Mouse (Mus musculus) T-helper 2 cell (primary cell): Measurements from ENCODE around the gene Ablim1.

Source experiments
- in situ Hi-C: fragments of 300-600 bp; cut with MboI, MseI; formaldehyde crosslinking; loops from one replicate; pipeline ENCODE4 v1.15.1; 2025; ENCODE audit warnings: high pct_unique_total_duplicates

Gene Ablim1

DNA sequence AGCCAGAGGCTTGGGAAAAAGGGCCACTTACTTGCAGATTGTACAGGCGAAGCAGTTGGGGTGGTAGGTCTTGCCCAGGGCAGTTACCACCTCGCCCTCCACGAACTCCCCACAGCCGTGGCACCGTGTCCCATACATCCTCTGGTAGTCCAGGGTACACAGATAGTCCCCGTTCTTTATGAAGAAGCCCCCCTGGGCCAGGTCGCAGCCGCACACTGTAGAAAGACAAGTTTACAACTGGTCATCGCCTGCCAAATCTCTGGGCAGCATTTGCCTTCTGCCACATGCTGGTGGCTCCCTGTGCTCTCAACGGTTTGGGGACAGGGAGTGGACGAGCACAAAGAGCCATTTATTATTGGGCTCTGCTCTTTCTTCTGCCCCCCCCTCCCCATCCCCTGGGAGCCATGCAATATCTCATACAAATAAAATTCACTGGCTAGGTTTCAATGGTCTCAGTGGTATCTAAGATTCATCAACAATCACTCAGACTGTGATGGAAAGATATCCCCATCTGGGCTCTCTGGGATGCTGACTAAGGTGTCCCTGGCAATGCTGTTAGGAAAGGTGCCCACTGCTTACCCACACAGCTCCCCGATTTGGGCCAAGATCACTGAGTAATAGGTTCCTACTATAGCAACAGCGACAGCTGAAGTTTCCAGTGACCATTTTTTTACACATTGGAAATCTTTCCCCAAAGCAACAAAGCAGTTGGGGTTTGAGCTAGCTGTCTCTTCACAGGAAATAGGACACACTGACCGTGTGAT, 159.4 kb downstream of the Ablim1 start:
- in situ Hi-C loops = loop anchor here (25.0 kb wide), 1 partner anchor 243 kb away; no protein-coding TSS in a partner anchor

DNA sequence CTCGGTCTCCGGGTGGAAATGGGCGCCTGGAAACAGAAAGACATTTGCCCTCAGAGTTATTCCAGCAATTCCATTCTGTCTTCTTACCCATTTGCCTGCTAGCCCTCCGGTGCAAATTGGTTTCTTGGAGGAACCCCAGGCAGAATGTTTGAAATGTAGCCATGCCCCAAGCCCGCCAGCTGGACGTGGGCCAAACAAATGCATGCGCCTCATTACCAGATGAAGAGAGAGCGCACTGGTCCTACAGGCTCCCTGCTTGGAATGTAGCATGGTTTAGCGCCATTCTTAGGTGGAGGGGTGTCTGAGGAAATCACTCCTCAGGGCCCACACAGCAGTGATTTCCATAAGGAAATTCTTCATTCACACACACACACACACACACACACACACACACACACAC, 162.4 kb downstream of the Ablim1 start:
- in situ Hi-C loops = loop anchor here (5.0 to 25.0 kb wide), 2 partner anchors 185 to 240 kb away; no protein-coding TSS in a partner anchor

DNA sequence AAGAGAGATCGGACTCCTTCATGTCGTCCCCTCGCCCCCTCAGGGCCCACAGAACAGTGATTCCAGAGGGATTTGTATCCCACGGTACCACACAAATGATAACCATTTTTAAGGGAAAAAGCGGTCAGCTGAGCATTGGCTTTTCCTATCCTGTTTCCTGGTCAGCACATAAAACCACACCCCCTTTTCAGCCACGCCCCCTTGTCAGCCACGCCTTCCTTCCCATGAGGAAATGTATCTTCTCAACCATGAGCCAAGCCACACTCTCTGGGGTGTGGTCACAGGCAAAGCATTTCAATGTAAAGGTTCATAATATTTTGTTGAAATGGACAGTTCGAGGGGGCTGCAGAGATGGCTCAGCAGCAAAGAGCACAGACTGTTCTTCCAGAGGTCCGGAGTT, 163.2 kb downstream of the Ablim1 start:
- in situ Hi-C loops = loop anchor here (5.0 to 25.0 kb wide), 2 partner anchors 186 to 239 kb away; no protein-coding TSS in a partner anchor

DNA sequence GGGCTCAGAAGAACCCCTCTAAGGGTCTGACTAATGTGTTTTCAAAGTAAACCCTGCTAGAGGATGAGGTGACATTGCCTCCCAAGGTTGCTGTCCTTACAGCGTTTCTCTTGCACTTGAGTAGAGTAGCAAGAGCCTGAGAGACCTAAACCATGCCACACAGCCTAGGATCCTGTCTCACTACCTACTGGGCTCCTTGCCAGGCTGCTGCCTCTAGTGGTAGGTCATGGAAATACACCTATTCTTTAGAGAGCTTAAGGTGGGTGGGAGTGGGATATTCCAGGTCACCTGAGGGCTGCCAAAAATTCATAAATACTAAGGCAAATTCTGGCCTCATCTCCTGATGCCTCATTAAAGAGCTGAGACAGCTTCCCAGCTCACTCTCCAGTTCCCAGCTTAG, 164.4 kb downstream of the Ablim1 start:
- in situ Hi-C loops = loop anchor here (5.0 to 25.0 kb wide), 2 partner anchors 187 to 238 kb away; no protein-coding TSS in a partner anchor

DNA sequence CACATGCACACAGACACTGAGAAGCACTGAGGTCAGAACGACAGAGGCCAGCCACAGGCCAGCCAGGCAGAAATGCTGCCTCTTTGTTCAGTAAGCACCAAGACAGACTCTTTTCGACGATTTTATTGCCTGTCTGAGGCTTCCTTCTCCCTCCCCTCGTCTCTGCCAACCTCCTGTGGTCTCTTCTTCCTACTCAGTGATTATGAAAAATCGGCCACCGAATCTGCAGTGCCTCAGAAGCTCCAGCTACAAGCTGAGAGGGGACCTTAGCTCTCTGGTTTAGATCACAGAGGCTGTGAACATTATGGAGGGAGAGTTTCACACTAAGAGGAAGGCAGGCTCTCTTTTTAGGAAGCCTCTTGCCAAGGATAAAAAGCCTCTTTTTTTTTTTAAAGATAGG, 167.0 kb downstream of the Ablim1 start:
- in situ Hi-C loops = no loop called here

DNA sequence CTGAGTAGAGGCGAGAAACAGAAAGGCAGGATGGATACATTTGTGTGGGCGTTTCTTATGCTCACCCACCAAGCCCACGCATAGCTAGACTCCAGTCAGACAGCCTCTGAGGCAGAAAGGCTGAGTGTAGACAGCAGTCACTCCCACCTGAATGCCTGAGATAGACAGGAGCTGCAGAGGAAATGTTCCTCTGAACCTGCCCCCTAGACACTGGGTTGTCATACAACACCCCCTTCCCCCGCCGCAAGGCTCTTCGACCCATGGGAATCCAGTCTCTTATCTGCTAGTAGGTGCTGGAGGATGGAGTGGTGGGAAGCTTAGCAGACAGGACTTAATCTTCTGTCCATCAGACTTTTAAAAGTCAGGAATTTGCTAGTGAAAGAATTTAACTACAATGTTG, 167.8 kb downstream of the Ablim1 start:
- in situ Hi-C loops = no loop called here

DNA sequence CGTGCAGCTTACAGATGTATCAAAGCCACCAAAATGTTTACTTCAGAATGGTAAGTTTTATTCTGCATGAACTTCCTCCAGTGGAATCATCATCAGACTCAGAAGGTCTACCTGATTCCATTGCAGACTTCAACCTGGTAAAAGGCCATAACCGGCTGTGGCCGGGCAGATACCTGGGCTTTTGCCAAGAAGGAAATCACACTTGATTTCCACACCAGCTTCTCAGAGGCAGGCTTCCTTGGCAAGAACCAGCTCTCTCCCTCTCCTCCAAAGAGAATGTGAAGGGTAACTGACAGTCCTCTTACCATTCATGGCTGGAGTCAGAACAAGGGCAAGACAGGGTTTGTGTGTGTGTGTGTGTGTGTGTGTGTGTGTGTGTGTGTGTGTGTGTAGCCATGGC, 171.1 kb downstream of the Ablim1 start:
- in situ Hi-C loops = no loop called here

DNA sequence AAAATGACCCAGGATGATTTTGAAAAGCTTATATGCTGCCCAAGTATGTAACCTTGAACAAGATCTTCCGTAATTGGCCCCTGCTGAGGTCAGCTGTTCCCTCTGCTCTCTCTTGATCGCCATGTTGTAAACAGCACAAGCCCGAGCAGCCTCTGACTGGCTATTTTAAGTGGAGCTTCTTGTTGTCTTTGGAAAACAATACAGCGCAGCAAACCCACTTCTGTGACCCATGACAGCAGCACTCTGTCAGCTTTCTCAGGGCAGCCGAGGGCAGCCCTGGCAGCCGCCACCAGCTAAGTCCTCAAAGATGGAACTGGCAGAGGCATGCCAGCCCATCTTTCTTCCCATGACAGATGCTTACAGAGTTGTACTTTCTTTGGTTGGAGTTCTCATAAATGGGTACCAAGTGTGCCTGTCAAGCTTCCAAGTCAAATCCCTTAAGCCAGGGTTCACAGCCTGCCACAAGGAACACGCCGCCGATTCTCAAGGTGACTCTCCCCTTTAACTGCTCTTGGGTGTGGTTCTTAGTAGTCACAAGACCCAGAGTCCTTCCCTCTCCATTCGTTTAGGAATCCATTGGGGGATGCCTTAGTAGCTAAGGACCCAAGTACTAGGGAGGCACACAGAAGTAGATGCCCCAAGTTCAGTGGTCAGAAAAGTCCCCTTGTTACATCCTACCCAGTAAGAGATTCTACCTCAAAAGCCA, 172.8 kb downstream of the Ablim1 start:
- in situ Hi-C loops = no loop called here

DNA sequence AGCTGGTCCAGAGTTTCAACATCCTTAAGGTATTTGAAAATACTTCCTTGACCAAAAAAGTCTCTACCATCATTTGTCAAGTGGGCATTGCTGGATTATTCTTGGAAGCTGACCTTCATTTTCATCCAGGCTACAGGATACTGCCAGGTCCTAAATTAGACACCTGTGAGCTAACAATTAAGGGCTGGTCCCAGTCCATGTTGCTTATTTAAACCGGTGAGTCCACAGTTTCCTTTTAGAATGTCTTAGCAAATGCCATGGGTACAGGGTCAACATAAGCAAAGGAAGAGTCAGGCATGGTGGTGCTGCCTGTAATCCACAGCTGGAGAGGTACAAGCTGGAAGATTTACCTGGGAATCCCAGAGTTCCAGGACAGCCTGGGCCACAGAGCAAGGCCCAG, 173.8 kb downstream of the Ablim1 start:
- in situ Hi-C loops = no loop called here

DNA sequence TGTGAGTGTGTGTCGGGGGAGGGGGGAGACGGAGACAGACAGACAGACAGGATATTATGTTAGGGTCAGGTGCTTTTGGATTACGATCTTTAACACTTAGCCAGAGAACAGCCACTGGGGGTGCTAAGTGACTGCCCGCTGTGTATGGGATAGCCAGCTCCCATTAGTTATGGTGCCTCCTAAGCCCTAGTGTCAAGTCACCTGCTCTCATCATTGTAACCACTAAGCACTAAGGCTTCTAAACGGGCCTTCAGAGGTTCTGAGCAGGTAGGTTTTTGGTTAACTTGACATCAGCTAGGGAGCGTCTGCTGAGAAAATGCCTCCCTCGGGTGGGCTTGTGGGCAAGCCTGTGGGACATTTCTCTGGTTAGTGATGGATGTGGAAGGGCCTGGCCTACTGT, 174.6 kb downstream of the Ablim1 start:
- in situ Hi-C loops = no loop called here

DNA sequence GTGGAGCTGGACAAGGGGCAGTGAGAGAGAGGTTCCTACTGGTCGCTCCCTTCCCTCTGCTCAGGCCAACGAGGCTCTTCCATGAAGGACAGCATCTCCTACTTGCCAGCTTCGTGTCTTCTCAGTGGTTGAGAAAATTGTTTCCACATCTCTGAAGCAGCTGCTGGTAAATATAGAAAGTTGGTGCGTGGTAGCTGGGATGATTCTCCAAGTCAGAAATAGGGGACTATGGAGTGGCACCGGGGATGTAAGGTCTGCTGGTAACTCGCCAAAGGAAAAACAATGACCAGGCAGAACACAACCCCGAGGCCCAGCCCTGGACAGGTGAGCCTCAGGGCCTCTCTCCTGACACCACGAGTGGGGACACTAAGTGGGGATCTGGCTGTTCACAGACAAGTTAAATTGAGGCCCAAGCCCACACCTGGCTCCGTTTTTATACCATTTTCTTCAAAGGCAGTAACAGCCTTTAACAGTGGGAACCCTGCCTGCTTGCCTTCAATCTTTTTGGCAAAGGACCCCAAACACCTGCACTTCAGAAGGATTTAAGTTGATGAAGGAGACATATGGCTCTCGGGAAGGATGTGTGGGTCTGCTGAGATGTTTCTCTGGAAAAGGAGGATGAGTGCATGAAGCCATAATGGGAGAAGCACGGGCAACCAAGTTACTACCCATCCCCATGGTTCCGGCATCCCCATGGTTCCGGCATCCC, 175.7 kb downstream of the Ablim1 start:
- in situ Hi-C loops = loop anchor here (5.0 kb wide), 1 partner anchor 72 kb away; no protein-coding TSS in a partner anchor

DNA sequence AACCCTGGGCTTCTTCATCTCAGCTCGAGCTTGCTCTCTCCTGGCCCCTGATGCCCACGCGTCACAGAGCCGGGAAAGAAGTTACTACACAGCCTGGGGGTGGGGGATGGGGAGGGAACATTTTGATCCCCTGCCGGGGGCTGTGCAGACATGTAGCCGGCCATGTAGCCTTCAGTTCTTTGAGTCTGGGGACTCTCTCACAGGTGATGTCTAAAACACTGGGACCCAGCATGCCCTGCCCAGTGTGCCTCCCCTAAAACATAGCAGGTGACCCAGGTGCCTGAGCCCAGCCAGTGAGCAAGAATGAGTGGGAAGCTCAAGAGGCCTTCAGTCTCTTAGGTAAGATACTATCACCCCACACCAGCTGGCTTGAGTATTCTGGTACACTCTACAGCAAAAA, 176.2 kb downstream of the Ablim1 start:
- in situ Hi-C loops = loop anchor here (5.0 kb wide), 1 partner anchor 71 kb away; no protein-coding TSS in a partner anchor

DNA sequence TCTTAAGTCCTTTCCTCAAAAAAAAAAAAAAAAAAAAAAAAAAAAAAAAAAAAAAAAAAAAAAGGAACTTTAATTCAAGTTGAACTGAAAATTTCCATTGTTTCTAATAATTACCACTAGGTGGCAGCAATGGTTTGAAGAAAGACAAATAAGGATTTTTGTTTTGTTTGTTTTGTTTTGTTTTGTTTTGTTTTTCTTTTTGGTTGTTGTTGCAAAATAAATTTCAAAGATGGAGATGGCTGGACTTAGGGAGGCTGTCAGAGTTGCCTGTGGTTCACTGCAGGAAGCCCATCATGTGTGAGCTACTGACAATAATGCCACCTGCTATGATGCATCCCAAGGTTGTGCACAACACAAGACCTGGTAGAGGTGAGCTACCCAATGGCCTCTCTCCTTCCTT, 176.7 kb downstream of the Ablim1 start:
- in situ Hi-C loops = loop anchor here (5.0 kb wide), 1 partner anchor 71 kb away; no protein-coding TSS in a partner anchor

DNA sequence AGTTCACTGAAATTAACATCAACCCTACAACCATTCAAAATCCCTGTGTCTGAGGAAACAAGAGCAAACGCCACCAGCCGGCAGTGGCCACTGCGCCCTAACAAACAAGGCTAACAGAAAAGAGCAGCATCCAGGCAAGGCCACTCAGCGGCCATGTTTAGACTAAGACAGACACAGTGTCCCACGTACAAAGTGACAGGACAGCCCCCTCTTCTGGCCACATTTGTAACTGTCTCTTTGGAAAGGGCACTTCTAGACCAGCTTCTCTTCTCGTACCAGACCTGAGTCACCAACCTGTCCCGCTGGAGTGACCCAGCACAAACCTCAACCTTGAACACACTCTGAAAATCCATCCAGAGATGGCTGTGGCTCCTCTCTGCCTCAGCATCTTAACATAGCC, 178.5 kb downstream of the Ablim1 start:
- in situ Hi-C loops = loop anchor here (5.0 kb wide), 1 partner anchor 69 kb away; no protein-coding TSS in a partner anchor

DNA sequence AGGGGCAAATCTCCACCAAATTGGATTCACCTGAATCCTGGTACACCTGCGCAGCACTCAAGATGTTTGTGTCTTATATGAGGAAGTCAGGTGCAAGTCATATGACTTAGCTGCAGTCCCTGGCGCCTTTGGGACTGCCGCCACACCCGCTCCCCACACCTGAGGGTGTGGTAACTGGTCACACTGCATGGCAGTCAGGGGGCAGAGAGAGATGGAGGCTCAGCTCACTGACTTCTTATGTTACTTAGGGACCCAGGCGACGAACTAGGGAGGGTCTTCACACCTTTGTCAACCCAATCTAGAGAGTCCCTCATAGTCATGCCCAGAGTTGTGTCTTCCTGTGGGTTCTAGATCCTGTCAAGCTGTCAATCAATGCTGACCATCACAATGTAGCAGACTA, 179.1 kb downstream of the Ablim1 start:
- in situ Hi-C loops = loop anchor here (5.0 kb wide), 1 partner anchor 68 kb away; no protein-coding TSS in a partner anchor

DNA sequence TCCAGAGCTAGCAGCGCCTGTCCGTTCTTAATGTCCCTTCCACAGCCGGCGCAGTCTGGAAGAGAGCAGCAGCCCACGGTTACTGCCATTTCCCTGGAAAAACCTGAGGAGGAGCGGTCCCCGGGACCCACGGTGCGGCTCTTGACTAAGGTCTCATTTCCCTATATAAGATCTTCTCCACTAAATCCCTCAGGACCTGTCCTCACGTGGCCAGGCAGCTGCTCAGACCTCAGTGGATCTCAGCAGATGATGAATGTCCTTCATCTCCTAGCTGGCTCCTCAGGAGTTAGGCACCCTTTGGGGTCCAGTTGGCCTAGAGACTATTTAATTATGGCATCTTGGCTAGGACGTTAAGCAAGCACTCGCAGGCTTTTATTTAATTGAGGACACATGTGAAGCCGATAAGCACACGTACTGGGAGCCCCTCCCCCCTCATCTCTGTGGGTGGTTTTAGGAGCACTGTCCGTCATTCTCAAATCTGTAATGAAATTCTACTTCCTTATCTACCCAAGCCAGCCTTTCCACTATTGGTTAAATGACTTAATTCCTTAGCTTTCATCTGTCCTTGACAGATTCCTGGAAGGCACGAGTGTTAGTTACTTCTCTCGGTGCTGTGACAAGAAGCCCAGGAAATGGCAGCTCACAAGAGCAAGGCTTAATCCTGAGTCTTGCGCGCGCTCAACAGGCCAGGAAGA, 179.9 kb downstream of the Ablim1 start:
- in situ Hi-C loops = loop anchor here (5.0 kb wide), 1 partner anchor 68 kb away; no protein-coding TSS in a partner anchor

DNA sequence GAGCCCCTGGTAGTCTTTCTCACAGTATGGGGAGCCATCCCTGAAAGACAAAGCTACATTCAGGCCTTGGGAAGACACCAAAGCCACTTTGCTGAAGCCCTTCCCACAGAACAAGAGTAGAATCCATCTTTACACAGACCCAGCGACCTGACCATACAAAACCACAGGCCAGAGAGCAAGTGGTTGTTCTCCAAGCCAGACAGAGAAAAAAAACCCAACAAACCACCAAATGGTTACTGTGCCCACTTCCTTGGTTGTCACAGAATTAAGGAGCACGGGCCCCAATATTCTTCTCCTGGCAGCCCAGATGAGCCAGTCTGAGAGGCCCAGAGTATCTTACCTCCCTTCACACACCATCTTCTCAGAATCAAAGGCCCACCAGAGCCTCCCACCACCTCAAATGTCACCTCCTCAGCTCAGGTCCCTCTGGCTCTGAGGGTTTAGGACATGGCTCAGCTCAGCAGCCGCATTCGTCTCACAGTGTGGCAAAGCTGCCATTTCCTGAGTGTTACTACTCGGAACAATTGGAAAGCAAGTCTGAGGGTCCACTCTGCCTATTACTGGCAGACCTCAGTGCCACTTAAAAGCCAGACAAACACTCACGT, 181.7 kb downstream of the Ablim1 start:
- in situ Hi-C loops = no loop called here

DNA sequence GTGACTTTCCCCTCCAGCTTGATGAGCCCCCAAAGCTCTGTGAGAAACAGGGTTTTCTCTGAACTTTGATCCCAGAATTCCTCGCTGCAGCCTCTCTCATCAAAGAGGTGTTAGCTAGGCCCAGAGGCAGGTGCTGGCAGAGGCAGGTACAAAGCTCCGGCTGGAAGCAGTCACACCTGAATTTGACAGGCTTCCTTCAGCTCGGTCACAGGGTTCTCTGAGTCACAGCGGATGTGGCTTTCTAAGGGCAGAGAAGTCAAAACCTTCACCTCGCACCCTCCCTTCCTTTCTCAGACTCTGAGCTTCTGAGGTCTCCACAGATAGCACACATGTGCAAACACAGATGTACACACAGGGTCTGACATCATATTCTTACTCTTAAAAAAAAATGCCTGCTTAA, 182.4 kb downstream of the Ablim1 start:
- in situ Hi-C loops = no loop called here

DNA sequence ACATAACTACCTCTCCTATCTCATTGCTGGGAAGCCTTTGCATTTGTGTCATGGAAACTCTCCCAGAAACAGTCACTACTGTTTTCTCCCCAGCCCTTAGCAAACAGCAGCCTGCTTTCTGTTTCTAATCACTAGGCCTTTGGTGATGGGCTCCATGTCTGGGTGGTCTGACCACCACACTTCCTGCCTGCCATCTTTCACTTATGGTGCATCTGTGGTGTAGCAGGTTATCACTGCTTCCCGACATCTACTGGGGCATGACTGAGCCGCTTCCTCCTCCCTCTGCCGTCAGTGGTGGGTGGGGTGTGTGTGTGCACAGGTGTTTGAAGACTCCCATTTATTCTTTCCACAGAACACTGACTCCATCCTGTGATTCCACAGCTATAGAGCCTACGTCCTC, 183.4 kb downstream of the Ablim1 start:
- in situ Hi-C loops = no loop called here

DNA sequence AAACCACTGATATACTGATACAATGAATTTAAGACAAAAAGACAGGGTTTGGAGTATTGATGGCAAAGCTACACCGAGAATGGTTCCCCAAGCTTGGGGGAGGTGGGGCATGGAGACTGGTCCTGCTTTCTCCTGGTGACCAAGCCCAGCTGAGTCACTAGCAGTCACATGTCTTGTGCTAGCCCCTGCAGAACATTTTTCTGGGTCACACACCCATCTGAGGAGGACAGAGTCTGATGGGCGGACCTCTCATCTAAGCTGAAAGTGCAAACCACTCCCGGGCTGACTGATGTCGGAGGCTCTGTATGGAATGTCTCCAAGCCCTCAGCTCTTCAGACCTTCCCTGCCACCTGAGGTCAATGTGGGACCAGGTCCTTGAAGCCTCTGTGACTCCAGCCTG, 184.1 kb downstream of the Ablim1 start:
- in situ Hi-C loops = no loop called here

DNA sequence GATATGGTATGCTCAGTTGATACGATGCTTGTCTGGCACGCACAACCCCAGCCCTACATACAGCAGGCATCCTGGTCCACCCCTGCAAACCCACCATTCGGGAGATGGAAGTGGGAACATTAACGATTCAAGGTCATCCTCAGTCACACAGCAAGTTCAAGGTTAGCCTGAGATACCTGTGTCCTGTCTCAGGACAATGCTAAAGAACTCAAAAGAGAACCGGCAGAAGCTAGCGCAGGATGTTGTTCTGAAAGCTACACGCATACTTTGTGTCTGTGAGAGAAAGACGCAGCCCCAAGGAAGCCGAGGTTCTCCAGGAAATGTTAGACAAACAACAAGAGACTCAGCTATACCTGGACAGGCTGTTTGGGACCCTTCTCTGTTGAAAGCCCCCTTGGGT, 185.0 kb downstream of the Ablim1 start:
- in situ Hi-C loops = no loop called here
